ENCODE assay signal across 10 mouse cellular contexts in the genomic region with DNA sequence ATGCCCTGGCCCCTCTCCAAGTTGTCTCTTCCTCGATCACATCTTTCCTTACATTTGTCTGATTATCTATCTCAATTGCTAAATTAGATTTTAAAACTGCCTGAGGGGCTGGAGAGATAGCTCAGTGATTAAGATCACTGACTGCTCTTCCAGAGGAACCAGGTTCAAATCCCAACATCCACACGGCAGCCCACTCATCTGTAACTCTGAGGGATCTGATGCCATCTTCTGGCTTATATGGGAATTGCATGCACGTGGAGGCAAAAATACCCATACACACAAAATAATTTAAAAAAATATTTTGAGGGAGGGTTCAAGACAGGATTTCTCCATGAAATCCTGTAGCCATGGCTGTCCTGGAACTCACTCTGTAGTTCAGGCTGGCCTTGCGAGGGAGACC. TPM values are rescaled to one million over a fixed set of nuclear protein-coding genes. Genes with fewer than 3 reads are reported as not detected.
DNase-seq lines count a peak whose midpoint lies in the region; ATAC-seq and TF ChIP-seq lines count a peak whose summit lies in the region.
"Had no signal": no experiment of that assay in that cellular context is flagged by ENCODE, and none has a peak within 500 bp of the region (broad histone marks: within the 10 kb centered on the region; RNA-seq: fewer than 3 reads in every experiment).

No protein-coding gene starts in this region.

- H3K4me1 ChIP-seq in intestine, postnatal 0 days (replicated peaks; ENCODE audit: control insufficient read depth, insufficient read depth, low read length) = peaks cover 3% of the 10 kb centered on the region; the same call in 1 of the 2 replicates
- no peaks in the 10 kb centered on the region; the same call in 1 of the 2 replicates for H3K4me1 ChIP-seq in intestine, embryonic 15.5 days (replicated peaks)
- peaks cover 2% of the 10 kb centered on the region; the same call in 1 of the 2 replicates for H3K4me1 ChIP-seq in thymus, adult 2 months (replicated peaks; ENCODE audit: control insufficient read depth, insufficient read depth, low read length)
- H3K4me1 ChIP-seq in bone marrow, adult 2 months (ENCODE audit: control insufficient read depth, insufficient read depth, low read length) = no peaks in the 10 kb centered on the region; the same call in 1 of the 2 replicates
- H3K4me1 ChIP-seq in small intestine, adult 2 months (ENCODE audit: control insufficient read depth, insufficient read depth, insufficient read length, low read length) = peaks cover 40% of the 10 kb centered on the region
- H3K4me1 ChIP-seq in neural tube, embryonic 15.5 days = no peaks in the 10 kb centered on the region

- no peak overlapping the region for H3K4me3 ChIP-seq in intestine, postnatal 0 days (ENCODE audit: low read depth, low read length)
- no peak overlapping the region for H3K4me3 ChIP-seq in intestine, embryonic 15.5 days (replicated peaks)
- H3K4me3 ChIP-seq in thymus, adult 2 months (ENCODE audit: control insufficient read depth, insufficient read depth, low read length) = no peak overlapping the region
- no peak overlapping the region for H3K4me3 ChIP-seq in bone marrow, adult 2 months (replicated peaks; ENCODE audit: control insufficient read depth, low read depth, low read length)
- H3K4me3 ChIP-seq in small intestine, adult 2 months (ENCODE audit: low read depth, low read length) = no peak overlapping the region
- no peak overlapping the region for H3K4me3 ChIP-seq in neural tube, embryonic 15.5 days (replicated peaks)

- peak; percentile 71 for TF ChIP-seq CTCF in intestine, postnatal 0 days (IDR thresholded peaks at IDR 0.05; ENCODE audit: low read depth)
- TF ChIP-seq CTCF in thymus, adult 2 months (IDR thresholded peaks at IDR 0.05; ENCODE audit: borderline replicate concordance, control insufficient read depth, extremely low read depth, insufficient read depth, low read length, poor library complexity) = no peak
- TF ChIP-seq CTCF in bone marrow, adult 2 months (IDR thresholded peaks at IDR 0.05; ENCODE audit: control insufficient read depth, insufficient read depth, low read length) = peak; percentile 22; the same call in 1 of the 2 replicates
- TF ChIP-seq CTCF in small intestine, adult 2 months (IDR thresholded peaks at IDR 0.05; ENCODE audit: extremely low read depth, insufficient read length, insufficient replicate concordance, low read depth, low read length) = peak; percentile 27; the same call in 1 of the 2 replicates

- WGBS in intestine, postnatal 0 days = 62% methylated on average over 4 of the region's 4 CpGs
- WGBS in intestine, embryonic 15.5 days = 63% methylated on average over 4 of the region's 4 CpGs
- WGBS in thymus, adult 2 months = 81% methylated on average over 4 of the region's 4 CpGs
- 68% methylated on average over 4 of the region's 4 CpGs for WGBS in bone marrow, adult 2 months
- whole genome bisulfite sequencing in small intestine, adult 2 months = 70% methylated on average over 4 of the region's 4 CpGs
- 59% methylated on average over 4 of the region's 4 CpGs for WGBS in neural tube, embryonic 15.5 days

- peak; percentile 41 for DNase-seq in thymus, postnatal 0 days (ENCODE audit: low spot score)
- no peak for DNase-seq in thymus, adult 2 months
- DNase-seq in ovary, adult 18-20 months (ENCODE audit: low spot score) = no peak
- DNase-seq: cerebellum, adult 18-20 months had no signal

- H3K9me3 ChIP-seq in intestine, postnatal 0 days (ENCODE audit: control insufficient read depth) = no peaks in the 10 kb centered on the region
- no peaks in the 10 kb centered on the region for H3K9me3 ChIP-seq in intestine, embryonic 15.5 days
- no peaks in the 10 kb centered on the region for H3K9me3 ChIP-seq in neural tube, embryonic 15.5 days (replicated peaks)

- no peak for ATAC-seq in intestine, postnatal 0 days
- ATAC-seq in intestine, embryonic 15.5 days = no peak
- ATAC-seq in neural tube, embryonic 15.5 days (ENCODE audit: low FRiP score) = no peak
- ATAC-seq: forebrain, embryonic 14.5 days had no signal

- no peak for TF ChIP-seq POLR2A in thymus, adult 2 months (IDR thresholded peaks at IDR 0.05; ENCODE audit: control insufficient read depth, extremely low read depth, insufficient read depth, low read length, poor library complexity)
- TF ChIP-seq POLR2A in bone marrow, adult 2 months (IDR thresholded peaks at IDR 0.05; ENCODE audit: borderline replicate concordance, control insufficient read depth, low read depth, low read length) = no peak
- TF ChIP-seq POLR2A in small intestine, adult 2 months (IDR thresholded peaks at IDR 0.05; ENCODE audit: low read depth, low read length) = no peak

- no peak overlapping the region for H3K27ac ChIP-seq in intestine, postnatal 0 days (ENCODE audit: low read depth, low read length)
- no peak overlapping the region for H3K27ac ChIP-seq in intestine, embryonic 15.5 days
- no peak overlapping the region for H3K27ac ChIP-seq in thymus, adult 2 months (ENCODE audit: control insufficient read depth, insufficient read depth, low read length)
- no peak overlapping the region for H3K27ac ChIP-seq in bone marrow, adult 2 months (ENCODE audit: control insufficient read depth, insufficient read depth, low read depth, low read length, poor library complexity)
- H3K27ac ChIP-seq in small intestine, adult 2 months (ENCODE audit: insufficient read depth, low read depth, low read length) = peak overlapping the region; percentile 95; the same call in 1 of the 2 replicates
- H3K27ac ChIP-seq in neural tube, embryonic 15.5 days (replicated peaks) = no peak overlapping the region

- no peak overlapping the region for H3K4me2 ChIP-seq in intestine, postnatal 0 days (replicated peaks; ENCODE audit: low read depth)
- H3K4me2 ChIP-seq in intestine, embryonic 15.5 days (replicated peaks) = no peak overlapping the region
- H3K4me2 ChIP-seq in neural tube, embryonic 15.5 days = no peak overlapping the region

- H3K9ac ChIP-seq in intestine, postnatal 0 days (ENCODE audit: low read depth, low read length) = no peak overlapping the region
- no peak overlapping the region for H3K9ac ChIP-seq in intestine, embryonic 15.5 days
- H3K9ac ChIP-seq in neural tube, embryonic 15.5 days (replicated peaks) = no peak overlapping the region

- no peaks in the 10 kb centered on the region for H3K27me3 ChIP-seq in intestine, postnatal 0 days (replicated peaks; ENCODE audit: control insufficient read depth, insufficient read depth, low read length)
- H3K27me3 ChIP-seq in intestine, embryonic 15.5 days (replicated peaks) = no peaks in the 10 kb centered on the region
- no peaks in the 10 kb centered on the region for H3K27me3 ChIP-seq in thymus, adult 2 months (ENCODE audit: control insufficient read depth, insufficient read depth, low read length)
- no peaks in the 10 kb centered on the region for H3K27me3 ChIP-seq in small intestine, adult 2 months (ENCODE audit: control insufficient read depth, insufficient read depth, low read length)
- H3K27me3 ChIP-seq in neural tube, embryonic 15.5 days (replicated peaks) = no peaks in the 10 kb centered on the region

- no peaks in the 10 kb centered on the region for H3K36me3 ChIP-seq in intestine, postnatal 0 days (ENCODE audit: control insufficient read depth, insufficient read depth)
- no peaks in the 10 kb centered on the region for H3K36me3 ChIP-seq in intestine, embryonic 15.5 days
- H3K36me3 ChIP-seq in thymus, adult 2 months (ENCODE audit: control insufficient read depth, insufficient read depth, low read length) = no peaks in the 10 kb centered on the region
- peaks cover 27% of the 10 kb centered on the region for H3K36me3 ChIP-seq in small intestine, adult 2 months (ENCODE audit: control insufficient read depth, insufficient read depth, low read length)
- H3K36me3 ChIP-seq in neural tube, embryonic 15.5 days = no peaks in the 10 kb centered on the region

RNA-seq across cellular contexts. Expression of a gene that starts 8.1 kb away (rescaled TPM):
- 1.0 and 1.2 TPM in 2 replicates for polyA plus RNA-seq in intestine, postnatal 0 days (2015; fragmentation: Nextera tagmentation; extraction: Ambion mirVana)
- 1.9 and 2.7 TPM in 2 replicates for polyA plus RNA-seq in intestine, embryonic 15.5 days (2015; fragmentation: Nextera tagmentation; extraction: Ambion mirVana)
- polyA plus RNA-seq in thymus, postnatal 0 days (2015; fragmentation: Nextera tagmentation; extraction: Ambion mirVana) = 3.3 and 4.1 TPM in 2 replicates
- polyA plus RNA-seq in thymus, adult 2 months (2012; rRNA removed) = 4.0 and 4.7 TPM in 2 replicates
- polyA plus RNA-seq in bone marrow, adult 2 months (2011; ENCODE audit: insufficient read depth, insufficient read length, low replicate concordance, missing spikeins) = 4.4 and 6.4 TPM in 2 replicates
- polyA plus RNA-seq in small intestine, adult 2 months (2012; rRNA removed) = 0.90 and 2.0 TPM in 2 replicates
- polyA plus RNA-seq in neural tube, embryonic 15.5 days (2015; fragmentation: Nextera tagmentation; extraction: Ambion mirVana) = 8.9 and 10.0 TPM in 2 replicates

RNA-seq across cellular contexts. Expression of a gene that starts 8.2 kb away (rescaled TPM):
- 3.8 and 4.0 TPM in 2 replicates for polyA plus RNA-seq in intestine, postnatal 0 days (2015; fragmentation: Nextera tagmentation; extraction: Ambion mirVana)
- polyA plus RNA-seq in intestine, embryonic 15.5 days (2015; fragmentation: Nextera tagmentation; extraction: Ambion mirVana) = 3.5 and 4.2 TPM in 2 replicates
- polyA plus RNA-seq in thymus, postnatal 0 days (2015; fragmentation: Nextera tagmentation; extraction: Ambion mirVana) = 11.4 and 14.6 TPM in 2 replicates
- 57.5 and 57.9 TPM in 2 replicates for polyA plus RNA-seq in thymus, adult 2 months (2012; rRNA removed)
- polyA plus RNA-seq in bone marrow, adult 2 months (2011; ENCODE audit: insufficient read depth, insufficient read length, low replicate concordance, missing spikeins) = 11.6 and 24.6 TPM in 2 replicates
- polyA plus RNA-seq in small intestine, adult 2 months (2012; rRNA removed) = 207 and 241 TPM in 2 replicates
- 2.0 and 3.9 TPM in 2 replicates for polyA plus RNA-seq in neural tube, embryonic 15.5 days (2015; fragmentation: Nextera tagmentation; extraction: Ambion mirVana)

RNA-seq across cellular contexts. Expression of a gene that starts 10.8 kb away (rescaled TPM):
- 21.7 and 24.0 TPM in 2 replicates for polyA plus RNA-seq in intestine, postnatal 0 days (2015; fragmentation: Nextera tagmentation; extraction: Ambion mirVana)
- polyA plus RNA-seq in intestine, embryonic 15.5 days (2015; fragmentation: Nextera tagmentation; extraction: Ambion mirVana) = 26.9 and 28.0 TPM in 2 replicates
- 72.4 and 75.2 TPM in 2 replicates for polyA plus RNA-seq in thymus, postnatal 0 days (2015; fragmentation: Nextera tagmentation; extraction: Ambion mirVana)
- 121 and 129 TPM in 2 replicates for polyA plus RNA-seq in thymus, adult 2 months (2012; rRNA removed)
- 14.3 and 18.1 TPM in 2 replicates for polyA plus RNA-seq in bone marrow, adult 2 months (2011; ENCODE audit: insufficient read depth, insufficient read length, low replicate concordance, missing spikeins)
- polyA plus RNA-seq in small intestine, adult 2 months (2012; rRNA removed) = 32.1 and 62.1 TPM in 2 replicates
- 13.8 and 23.4 TPM in 2 replicates for polyA plus RNA-seq in neural tube, embryonic 15.5 days (2015; fragmentation: Nextera tagmentation; extraction: Ambion mirVana)

RNA-seq across cellular contexts. Expression of a gene that starts 27.0 kb away (rescaled TPM):
- 49.9 and 51.9 TPM in 2 replicates for polyA plus RNA-seq in intestine, postnatal 0 days (2015; fragmentation: Nextera tagmentation; extraction: Ambion mirVana)
- polyA plus RNA-seq in intestine, embryonic 15.5 days (2015; fragmentation: Nextera tagmentation; extraction: Ambion mirVana) = 109 and 118 TPM in 2 replicates
- 104 and 116 TPM in 2 replicates for polyA plus RNA-seq in thymus, postnatal 0 days (2015; fragmentation: Nextera tagmentation; extraction: Ambion mirVana)
- polyA plus RNA-seq in thymus, adult 2 months (2012; rRNA removed) = 175 and 194 TPM in 2 replicates
- 31.1 and 60.8 TPM in 2 replicates for polyA plus RNA-seq in bone marrow, adult 2 months (2011; ENCODE audit: insufficient read depth, insufficient read length, low replicate concordance, missing spikeins)
- 34.1 and 64.3 TPM in 2 replicates for polyA plus RNA-seq in small intestine, adult 2 months (2012; rRNA removed)
- polyA plus RNA-seq in neural tube, embryonic 15.5 days (2015; fragmentation: Nextera tagmentation; extraction: Ambion mirVana) = 95.7 and 115 TPM in 2 replicates

RNA-seq across cellular contexts. Expression of a gene that starts 38.8 kb away (rescaled TPM):
- 6.5 and 6.6 TPM in 2 replicates for polyA plus RNA-seq in intestine, postnatal 0 days (2015; fragmentation: Nextera tagmentation; extraction: Ambion mirVana)
- polyA plus RNA-seq in intestine, embryonic 15.5 days (2015; fragmentation: Nextera tagmentation; extraction: Ambion mirVana) = 11.9 and 12.4 TPM in 2 replicates
- 5.2 and 6.7 TPM in 2 replicates for polyA plus RNA-seq in thymus, postnatal 0 days (2015; fragmentation: Nextera tagmentation; extraction: Ambion mirVana)
- polyA plus RNA-seq in thymus, adult 2 months (2012; rRNA removed) = 5.1 and 5.8 TPM in 2 replicates
- 2.3 and 5.3 TPM in 2 replicates for polyA plus RNA-seq in bone marrow, adult 2 months (2011; ENCODE audit: insufficient read depth, insufficient read length, low replicate concordance, missing spikeins)
- polyA plus RNA-seq in small intestine, adult 2 months (2012; rRNA removed) = 10.3 and 30.6 TPM in 2 replicates
- polyA plus RNA-seq in neural tube, embryonic 15.5 days (2015; fragmentation: Nextera tagmentation; extraction: Ambion mirVana) = 19.3 and 20.9 TPM in 2 replicates
